Mouse (Mus musculus) ES-E14 (cell line): ENCODE results near the gene Cuedc1.

Experiments used
- CHD2 ChIP-seq: IDR thresholded peaks from 2 replicates; pipeline ENCODE4 v1.6.1; 2014; ENCODE audit warnings: mild to moderate bottlenecking, low read depth, low read length, inconsistent platforms
- HCFC1 ChIP-seq: IDR thresholded peaks from 2 replicates; pipeline ENCODE4 v1.6.1; 2012; ENCODE audit warnings: low read length, inconsistent platforms, borderline replicate concordance; ENCODE audit not compliant: insufficient read depth
- MAFK ChIP-seq: IDR thresholded peaks from 2 replicates; pipeline ENCODE4 v1.6.1; 2014; ENCODE audit warnings: mild to moderate bottlenecking, low read depth, low read length, inconsistent platforms; ENCODE audit not compliant: insufficient read depth
- ZC3H11A ChIP-seq: IDR thresholded peaks from 2 replicates; pipeline ENCODE4 v1.6.1; 2012; ENCODE audit warnings: low read depth, mild to moderate bottlenecking, inconsistent platforms, low read length, borderline replicate concordance
- ZNF384 ChIP-seq: IDR thresholded peaks from 2 replicates; pipeline ENCODE4 v1.6.1; 2012; ENCODE audit warnings: low read depth, low read length, inconsistent platforms

DNA sequence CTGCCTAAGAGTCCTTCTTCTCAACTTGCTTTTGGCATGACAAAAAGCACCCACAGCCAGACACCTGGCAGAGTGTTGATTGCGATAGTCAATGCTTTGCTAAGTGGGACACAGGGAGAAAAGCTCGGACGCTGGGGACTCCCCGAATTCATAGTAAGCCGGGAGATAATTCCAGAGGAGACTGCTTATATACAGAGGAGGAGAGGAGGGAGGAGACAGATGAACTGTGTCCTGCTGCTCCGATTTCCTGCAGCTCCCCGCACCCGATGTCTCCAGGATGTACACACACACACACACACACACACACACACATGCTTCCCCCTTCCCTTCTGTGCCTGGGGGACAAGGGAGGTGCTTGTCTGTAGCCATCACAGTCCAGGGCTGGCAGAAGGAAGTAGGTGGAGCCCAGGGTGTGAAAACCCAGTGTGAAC lies 17.0 kb downstream of the Cuedc1 start:
- TF ChIP-seq ZNF384 (no peak), CHD2 (no peak), MAFK (no peak), ZC3H11A (no peak), HCFC1 (no peak)
